Mouse (Mus musculus): ENCODE measurements around the gene Sars2.
"Not testable (repeated sequence)": the region's sequence is repeated elsewhere in the genome, so short reads cannot be mapped to it uniquely, and the experiment has no call there.

Sars2 gene

DNA sequence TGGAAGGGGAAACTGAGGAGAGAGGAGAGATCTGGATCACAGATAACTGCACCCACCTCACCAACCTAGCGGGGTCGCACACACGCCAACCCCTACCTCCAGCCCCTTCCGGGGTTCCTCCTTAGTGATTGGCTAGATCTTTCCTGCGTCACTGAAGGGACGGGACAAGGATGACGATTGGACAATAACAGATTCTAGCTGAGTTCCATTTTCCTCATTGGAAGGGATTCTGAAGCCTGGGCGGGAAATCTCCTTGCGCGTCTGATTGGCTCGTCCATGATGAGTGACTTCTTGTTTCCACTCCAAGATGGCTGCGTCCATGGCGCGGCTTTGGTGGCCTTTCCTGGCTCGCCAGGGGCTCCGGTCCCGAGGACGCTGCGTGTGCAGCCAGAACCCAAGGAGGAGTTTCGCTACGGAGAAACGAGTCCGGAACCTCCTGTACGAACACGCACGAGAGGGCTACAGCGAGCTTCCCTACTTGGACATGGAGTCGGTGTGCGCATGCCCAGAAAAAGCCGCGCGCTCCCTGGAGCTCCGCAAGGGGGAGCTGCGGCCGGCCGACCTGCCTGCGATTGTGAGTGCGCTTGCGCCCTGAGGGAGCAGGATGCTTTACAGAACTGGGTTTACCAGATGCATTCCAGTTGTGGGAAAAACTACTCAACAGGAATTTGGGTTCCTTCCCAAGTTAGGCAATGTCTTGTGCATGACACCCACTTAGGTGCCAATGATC is at the start of gene Sars2, which contains the start of gene Mrps12:
Sars2 (plus strand) TSS at position 284 of the 730 bp plus-strand sequence.
Mrps12 (minus strand) TSS at position 112 of the 730 bp plus-strand sequence.
- DNase-seq = peak; percentile 94

DNA sequence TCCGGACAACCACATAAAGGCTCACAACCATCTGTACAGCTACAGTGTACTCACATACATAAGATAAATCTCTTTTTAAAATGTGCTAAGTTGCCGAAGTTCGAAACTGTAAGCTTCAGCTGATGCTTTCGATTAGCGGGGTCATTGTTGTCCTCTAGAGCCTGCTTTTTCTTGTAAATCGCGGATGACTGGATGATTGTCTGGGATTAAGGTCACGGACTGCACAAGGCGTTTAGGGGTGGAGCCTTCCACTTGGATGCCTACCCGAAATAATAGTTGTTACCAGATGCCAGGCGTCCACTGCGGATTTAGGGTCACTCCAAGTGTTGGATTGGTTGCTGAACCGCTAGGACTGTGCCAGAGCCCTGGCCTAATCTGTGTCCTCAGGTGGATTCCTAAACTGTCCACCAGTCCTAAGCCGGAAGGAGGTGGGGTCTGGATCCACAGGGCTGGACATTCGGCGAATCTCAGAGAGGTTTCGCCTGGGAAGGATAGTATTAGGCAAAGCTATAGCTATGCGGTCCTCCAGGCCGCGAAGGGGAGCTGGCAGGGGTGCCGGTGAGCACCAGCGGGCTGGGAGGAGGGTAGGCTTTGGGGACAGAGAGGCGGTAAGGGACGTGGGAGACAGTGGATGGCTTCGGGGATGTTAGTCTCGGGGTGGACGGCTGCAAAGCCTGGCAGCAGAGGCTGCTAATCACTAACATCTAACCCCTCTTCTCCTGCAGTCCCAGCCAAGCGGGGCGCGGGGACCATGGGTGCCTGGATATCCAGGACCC is 49.1 kb upstream of the Sars2 start, which contains the start of gene Fbxo27:
Fbxo27 (plus strand) TSS at position 305 of the 776 bp plus-strand sequence.
- peak; percentile 65 for DNase-seq

DNA sequence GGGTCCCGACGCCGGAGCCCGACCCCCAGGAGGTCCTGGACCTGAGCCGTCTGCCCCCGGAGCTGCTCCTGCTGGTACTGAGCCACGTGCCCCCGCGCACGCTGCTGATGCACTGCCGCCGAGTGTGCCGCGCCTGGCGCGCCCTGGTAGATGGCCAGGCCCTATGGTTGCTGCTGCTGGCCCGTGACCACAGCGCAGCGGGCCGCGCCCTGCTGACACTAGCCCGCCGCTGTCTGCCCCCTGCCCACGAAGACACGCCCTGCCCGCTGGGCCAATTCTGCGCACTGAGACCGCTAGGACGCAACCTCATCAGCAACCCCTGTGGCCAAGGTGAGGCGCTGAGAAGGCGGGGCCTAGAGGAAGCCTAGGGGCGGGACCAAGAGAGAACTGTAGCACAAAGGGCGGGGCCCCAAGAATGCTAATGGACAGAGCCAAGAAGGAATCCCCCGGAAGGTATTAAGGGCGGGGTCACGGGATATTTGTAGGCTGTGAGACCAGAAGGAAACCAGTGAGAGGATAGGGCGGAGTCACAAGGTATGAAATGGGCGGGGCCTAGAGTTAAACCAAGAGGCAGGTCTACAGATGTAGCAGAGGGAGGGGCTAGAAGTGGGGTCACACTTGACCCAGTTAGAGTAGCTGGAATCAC is 48.3 kb upstream of the Sars2 start:
- peak; percentile 93 for DNase-seq

DNA sequence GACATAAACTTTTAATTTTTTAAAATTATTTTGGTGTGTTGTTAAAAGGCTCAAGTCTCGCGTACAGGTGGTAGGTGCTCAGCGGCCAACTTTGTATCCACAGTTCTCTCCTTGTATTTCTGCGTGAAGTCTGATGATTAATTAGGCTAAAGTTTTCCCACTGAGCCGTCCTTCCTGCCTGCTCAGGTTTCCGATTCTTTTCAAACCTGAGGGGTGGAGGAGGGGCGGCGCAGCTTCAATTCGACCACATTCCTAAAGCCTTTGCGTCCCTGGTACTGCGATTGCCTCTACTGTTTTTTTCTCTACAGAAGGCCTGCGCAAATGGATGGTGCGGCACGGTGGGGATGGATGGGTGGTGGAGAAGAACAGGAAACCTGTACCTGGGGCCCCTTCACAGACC is 47.4 kb upstream of the Sars2 start:
- DNase-seq = no peak

DNA sequence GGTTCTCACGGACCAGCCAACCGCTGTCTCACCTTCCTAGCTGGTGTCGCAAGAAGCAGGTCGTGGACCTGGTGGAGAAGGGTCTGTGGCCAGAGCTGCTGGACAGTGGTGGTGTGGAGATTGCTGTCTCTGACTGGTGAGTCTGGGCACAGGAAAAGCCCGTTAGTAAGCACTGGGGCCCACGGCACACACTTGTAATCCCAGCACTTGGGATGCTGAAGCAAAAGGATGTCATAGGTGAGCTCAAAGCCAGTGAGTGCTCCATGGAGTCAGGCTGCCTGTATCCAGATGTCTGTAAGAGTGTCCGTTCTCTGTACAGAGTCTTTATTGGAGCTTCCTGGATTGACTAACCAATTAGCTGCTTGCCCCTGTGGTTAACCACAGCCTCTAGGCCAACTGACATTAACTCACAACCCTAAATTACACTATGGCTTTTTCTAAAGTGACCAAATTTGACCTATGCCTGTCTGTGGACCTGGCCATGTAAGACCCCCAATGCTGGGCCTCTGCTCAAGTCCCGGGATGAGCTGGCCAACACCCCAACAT is 46.8 kb upstream of the Sars2 start:
- no peak for DNase-seq

DNA sequence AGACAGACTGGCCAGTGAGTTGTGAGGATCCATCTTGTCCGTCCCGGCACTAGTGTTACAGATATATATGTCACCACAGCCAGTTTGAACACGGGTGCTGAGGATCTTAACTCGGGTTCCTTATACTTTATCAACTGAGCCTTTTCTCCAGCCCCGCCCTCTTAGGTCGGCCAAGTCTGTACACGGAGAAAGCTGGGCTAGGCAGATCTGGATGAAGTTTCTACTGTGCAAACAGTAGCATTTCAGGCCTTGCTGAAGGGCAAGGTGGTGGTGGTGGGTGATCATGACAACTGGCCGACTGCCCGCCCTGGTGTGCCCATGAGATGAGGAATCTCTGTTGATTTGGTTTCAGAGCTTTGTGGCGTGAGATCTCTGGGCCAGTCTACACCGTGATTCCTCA is 44.5 kb upstream of the Sars2 start:
- DNase-seq = no peak

DNA sequence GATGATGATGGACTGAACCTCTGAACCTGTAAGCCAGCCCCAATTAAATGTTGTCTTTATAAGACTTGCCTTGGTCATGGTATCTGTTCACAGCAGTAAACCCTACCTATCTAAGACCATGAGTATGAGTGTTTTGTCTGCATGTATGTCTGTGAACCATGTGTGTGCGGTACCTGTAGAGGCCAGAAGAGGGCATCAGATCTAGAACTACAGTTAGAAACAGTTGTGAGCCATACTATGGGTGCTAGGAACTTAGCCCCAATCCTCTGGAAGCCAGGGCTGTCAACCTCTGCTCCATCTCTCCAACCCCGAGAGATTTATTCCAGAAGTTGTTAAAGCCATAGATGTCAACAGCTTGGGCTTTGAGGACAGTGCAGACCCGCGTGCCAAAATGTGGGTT is 41.5 kb upstream of the Sars2 start:
- no peak for DNase-seq

DNA sequence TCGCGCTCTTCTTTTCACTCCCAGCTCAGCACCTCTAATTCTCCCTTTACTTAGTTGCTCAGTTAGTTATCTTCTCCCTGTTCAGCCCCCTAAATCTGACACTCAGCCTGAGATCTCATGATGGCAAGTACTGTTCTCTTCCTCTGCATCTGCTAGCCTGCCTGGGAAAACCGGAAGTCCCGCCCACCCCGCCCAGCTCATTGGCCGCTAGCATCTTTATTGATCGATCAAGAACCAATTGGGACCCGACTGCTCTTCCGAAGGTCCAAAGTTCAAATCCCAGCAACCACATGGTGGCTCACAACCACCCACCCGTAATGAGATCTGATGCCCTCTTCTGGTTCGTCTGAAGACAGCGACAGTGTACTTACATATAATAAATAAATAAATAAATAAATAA is 40.5 kb upstream of the Sars2 start:
- not testable (repeated sequence) for DNase-seq

DNA sequence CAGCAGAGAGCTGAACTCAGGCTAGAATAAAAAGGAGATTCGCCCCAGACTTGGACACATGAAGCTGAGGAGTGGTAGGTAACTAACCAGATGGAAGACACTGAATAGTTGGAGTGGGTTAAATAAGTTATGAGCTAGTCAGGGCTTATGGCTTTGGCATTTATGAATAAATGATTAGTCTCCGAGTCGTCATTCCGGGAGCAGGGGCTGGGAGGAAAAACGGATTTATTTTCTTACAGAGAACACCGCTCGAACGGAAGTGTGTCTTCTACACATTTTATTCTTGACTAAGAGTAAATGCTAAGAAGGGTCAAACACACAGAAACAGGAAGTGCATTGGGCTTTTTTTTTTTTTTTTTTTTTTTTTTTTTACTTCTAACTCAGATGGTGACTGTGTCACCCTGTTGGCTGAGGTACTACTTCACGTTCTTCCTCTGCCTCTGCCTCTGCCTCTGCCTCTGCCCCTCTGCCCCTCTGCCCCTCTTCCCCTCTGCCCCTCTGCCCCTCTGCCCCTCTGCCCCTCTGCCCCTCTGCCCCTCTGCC is 39.1 kb upstream of the Sars2 start:
- DNase-seq = no peak

DNA sequence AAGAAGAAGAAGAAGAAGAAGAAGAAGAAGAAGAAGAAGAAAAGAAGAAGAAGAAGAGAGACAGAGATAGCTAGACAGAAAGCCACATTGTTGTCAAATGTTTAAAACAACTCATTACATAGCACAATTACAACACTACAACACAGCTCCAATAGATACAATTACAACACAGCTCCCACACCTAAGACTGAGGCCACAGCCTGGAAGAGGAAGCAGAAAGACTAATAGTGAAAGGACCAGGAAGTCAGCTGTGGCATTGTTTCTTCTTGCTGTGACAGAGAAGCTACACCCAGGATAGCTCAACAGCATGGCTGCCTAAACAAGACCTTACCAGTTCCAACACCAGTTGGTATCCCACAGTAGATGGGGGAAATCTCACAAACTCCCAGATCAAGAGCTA is 32.3 kb upstream of the Sars2 start:
- no peak for DNase-seq

DNA sequence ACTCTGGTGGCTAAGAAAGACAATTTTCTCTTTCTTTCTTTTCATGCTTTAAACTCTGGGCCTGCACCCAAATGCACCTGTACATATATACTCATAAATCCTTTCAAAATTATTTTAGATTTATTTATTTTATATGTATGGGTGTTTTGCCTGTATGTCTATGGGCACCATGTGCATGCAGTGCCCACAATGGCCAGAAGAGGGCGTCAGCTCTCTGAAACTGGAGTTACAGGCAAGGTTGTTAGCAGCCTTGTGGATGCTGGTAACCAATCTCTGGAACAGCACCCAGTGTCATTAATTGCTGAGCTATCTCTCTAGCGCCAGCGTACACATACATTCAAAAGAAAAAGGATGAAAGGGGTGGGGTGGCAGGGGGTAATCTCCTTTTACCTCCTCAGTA is 30.8 kb upstream of the Sars2 start:
- no peak for DNase-seq

DNA sequence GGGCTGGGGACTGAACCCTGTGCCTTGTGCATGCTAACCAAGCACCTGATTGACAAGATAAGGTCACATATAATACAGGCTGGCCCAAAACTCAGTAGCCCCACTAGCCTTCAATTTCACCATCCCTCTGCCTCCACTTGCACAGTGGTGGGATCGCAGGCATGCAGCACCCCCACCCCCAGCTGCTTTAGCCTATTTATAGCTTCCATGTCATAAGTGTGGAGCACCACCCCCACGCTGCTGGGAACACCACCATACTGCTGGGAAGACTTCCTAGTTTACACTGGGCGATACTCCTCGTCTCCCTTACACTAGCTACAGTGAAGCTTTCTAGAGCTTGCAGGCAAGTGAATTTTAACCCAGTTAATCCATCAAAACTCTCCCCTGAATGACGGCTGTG is 27.1 kb upstream of the Sars2 start:
- no peak for DNase-seq

DNA sequence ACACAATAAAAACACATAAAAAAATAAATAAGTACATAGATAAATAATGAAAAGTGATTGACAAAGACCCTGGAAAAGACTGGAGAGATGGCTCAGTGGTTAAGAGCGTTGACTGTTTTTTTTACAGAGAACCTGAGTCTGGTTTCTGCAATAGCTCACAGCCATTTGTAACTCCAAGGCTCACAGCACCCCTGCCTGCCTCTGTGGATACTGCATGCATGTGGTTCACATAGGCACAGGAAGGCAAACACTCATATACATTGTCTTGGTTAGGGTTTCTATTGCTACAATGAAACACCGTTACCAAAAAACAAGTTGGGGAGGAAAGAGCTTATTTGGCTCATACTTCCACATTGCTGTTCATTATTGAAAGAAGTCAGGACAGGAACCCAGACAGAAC is 26.2 kb upstream of the Sars2 start:
- no peak for DNase-seq

DNA sequence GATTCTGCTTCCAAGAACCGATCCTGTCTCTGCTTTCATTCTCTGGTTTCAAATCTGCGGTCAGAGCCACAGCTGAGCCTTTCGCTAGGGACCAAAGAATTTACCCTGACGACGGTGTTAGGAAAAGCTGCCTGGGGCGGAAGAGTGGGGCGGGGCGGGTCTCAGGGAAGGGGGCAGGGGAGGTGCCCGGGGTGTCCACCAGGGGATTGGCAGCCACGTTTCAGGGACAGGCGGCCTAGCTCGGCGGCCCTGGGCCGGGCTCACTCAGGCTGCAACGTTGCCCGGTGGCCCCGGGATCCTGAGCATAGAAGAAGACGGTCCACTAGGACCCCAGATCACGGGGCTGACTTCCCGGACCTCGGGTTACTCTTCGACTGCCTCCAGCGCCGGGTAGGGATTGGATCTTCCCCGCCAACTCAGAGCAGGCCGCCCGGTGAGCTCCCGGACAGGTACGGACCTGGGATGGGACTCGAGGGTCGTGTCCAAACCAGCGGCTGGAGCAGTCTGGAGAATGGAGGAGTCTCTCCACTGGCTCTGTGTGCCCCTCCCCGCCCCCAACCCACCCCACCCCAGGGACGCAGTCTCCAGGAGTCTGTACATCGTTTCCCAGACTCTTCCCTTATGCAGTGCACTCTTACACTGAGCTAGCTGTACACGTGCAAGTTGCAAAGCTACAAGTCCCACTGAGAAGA is 25.1 kb upstream of the Sars2 start, which contains the start of gene Fbxo17:
Fbxo17 (plus strand) TSS at position 215 of the 692 bp plus-strand sequence.
- DNase-seq = peak; percentile 50

DNA sequence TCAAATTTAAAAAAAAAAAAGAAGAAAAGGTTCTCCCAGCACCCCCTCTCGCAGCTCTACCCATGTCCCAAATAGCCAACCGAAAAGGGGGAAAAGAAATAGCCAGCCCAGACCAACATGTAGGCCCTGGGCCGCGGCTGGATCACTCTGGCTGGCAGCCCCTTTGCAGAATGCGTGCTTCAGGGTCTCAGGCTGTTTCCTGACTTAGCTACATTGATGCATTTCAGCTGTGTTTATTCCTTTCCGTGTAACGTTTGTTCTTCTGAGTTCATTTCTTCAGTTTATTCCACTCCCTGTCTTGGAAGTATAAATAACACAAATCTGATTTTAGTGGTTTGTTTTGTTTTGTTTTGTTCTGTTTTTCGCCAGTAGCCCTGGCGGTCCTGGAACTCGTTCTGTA is 24.1 kb upstream of the Sars2 start:
- no peak for DNase-seq

DNA sequence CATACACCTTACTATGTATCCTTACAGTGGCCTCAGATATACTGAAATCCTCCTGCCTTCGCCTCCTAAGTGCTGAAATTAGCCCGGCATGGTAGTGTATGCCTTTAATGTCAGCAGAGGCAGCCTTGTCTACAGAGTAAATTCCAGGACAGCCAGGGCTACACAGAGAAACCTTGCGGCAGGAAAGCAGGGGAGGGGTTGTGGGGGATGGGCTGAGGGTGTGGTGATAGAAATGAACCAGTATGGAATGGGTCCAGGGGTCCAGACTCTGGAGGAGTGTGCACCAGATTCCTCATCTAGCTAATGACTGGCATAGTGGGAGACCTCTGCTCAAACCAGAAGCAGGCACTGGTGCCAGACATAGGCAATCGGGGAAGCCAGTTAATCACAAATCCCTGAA is 22.6 kb upstream of the Sars2 start:
- no peak for DNase-seq

DNA sequence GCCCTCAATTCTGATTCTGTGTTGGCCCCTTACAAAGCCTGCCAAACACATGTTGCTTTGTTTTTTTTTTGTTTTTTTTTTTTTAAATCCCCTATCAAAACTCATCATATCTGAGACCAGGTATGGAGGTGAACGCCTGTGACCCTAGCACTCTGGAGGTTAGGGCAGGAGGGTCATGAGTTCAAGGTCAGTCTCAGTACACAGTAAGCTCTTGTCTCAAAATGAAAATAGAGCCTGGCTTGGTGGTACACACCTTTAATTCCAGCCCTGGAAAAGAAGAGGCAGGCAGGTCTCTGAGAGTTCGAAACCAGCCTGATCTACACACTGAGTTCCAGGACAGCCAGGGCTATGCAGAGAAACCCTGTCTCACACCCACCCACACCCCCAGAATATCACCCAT is 22.1 kb upstream of the Sars2 start:
- DNase-seq = no peak

DNA sequence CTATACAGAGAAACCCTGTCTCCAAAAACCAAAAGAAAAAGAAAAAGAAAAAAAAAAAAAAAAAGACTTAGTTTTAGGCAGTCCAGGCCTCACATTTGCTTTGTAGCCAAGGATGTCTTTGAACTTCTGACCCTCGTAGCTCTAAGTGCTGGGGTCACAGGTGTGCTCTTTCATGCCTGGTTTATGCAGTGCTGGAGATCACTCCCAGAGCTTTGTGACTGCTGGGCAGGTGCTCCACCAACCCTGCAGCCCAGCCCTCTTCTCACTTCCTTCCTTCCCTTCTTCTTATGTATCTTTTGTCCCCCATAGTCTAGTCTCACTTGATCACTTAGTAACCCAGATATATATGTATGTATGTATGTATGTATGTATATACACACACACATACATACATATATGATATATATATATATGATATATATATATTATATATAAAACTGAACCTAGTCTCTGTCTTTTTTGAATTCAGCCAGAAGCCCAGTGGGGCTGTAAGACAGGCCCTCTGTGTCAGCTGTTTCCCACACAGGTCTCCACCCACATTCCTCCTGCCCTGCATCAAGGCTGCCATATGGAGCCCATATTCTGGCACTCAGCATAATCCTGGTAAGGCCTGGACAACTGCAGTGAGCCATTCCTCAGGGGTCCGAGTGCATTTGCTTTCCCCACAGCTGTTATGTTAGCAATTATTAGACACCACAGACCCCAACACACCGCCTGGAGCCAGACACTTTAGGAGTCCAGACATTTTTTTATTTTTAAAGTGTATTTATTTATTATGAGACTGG is 20.8 kb upstream of the Sars2 start:
- DNase-seq = no peak

DNA sequence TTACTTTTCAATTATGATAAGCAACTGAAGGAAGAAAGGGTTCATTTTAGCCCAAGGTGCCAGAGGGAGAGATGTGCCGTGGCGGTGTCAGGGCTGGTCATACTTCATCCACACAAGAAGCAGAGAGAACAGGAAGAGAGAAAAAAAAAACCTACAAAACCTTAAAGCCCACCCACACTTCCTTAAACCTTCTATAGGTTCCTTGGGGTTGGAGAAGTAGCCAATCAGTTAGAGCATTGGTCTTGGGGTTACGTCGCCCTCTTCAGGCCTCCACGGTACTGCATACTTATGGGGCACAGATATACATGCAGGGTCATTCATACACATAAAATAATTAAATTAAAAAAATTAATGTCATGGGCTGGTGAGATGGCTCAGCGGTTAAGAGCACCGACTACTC is 19.7 kb upstream of the Sars2 start:
- DNase-seq = no peak

DNA sequence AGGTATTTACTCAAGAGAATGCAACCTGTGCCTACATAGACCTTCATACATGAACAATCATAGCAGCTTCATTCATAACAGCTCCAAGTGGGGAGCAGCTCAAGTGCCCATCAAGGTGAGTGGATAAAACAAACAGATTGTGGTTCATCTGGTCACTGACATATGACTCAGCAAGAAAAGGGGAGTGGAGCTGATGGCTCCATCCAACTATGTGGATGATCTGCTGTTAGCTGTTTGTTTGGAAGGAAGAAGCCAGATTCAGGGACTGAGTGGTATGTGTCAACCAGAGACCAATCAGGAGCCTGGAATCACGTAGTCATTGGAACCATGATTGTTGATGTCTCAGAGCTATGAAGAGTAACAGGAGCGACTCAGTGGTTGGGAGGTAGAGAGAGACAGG is 17.2 kb upstream of the Sars2 start:
- no peak for DNase-seq

DNA sequence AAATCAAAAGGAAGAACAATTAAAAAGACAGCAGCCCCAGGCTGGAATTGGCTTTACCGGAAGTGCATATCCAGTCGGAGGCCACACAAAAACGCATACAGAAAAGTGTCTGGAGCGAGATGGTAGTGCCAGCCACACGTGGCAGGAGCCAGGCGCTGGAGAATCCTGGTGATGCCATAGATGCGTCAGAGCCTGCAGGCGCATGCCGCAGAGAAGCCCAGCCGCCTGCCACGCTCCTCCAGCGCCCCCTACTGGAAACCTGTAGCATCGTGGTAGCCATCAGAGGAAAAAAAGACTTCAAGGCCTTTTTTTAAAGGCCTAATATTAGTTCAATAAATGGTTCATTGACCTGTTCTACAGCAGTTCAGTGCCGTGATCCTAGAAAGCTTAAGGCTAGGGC is 15.2 kb upstream of the Sars2 start:
- peak; percentile 78 for DNase-seq
